Mouse (Mus musculus) ovary, postnatal 36 days (tissue): ENCODE measurements around the gene Map3k21.

Experiments used
- DNase-seq: peaks from one replicate; pipeline ENCODE4 v3.0.0; 2022; ENCODE audit warnings: low spot score, mixed read lengths

The Map3k21 gene

GRCm38 (mm10) chr8:125914386-125914785, 4.1 kb downstream of the Map3k21 start:
- DNase-seq, result no peak

GRCm38 (mm10) chr8:125917013-125917412, 6.8 kb downstream of the Map3k21 start:
- no peak for DNase-seq

- DNase-seq, result no peak
Observed at GRCm38 (mm10) chr8:125918719-125919118, 8.5 kb downstream of the Map3k21 start.

- DNase-seq, result no peak
Observed at GRCm38 (mm10) chr8:125919560-125919959, 9.3 kb downstream of the Map3k21 start.

GRCm38 (mm10) chr8:125920281-125920680, 10.0 kb downstream of the Map3k21 start:
- DNase-seq, result no peak

GRCm38 (mm10) chr8:125920761-125921160, 10.5 kb downstream of the Map3k21 start:
- DNase-seq, result no peak

GRCm38 (mm10) chr8:125922333-125922732, 12.1 kb downstream of the Map3k21 start:
- no peak for DNase-seq

GRCm38 (mm10) chr8:125926636-125927035, 16.4 kb downstream of the Map3k21 start:
- DNase-seq, result no peak

GRCm38 (mm10) chr8:125930276-125931046, 20.2 kb downstream of the Map3k21 start:
- no peak for DNase-seq

- no peak for DNase-seq
Observed at GRCm38 (mm10) chr8:125931822-125932221, 21.6 kb downstream of the Map3k21 start.

GRCm38 (mm10) chr8:125935649-125936048, 25.4 kb downstream of the Map3k21 start:
- DNase-seq, result peak; percentile 49

- DNase-seq, result no peak
Observed at GRCm38 (mm10) chr8:125944511-125944910, 34.3 kb downstream of the Map3k21 start.

GRCm38 (mm10) chr8:125948696-125949308, 38.6 kb downstream of the Map3k21 start:
- DNase-seq, result no peak

GRCm38 (mm10) chr8:125950007-125950940, 40.0 kb downstream of the Map3k21 start:
- DNase-seq, result peak; percentile 68

- DNase-seq, result peak; percentile 52
Observed at GRCm38 (mm10) chr8:125955671-125956070, 45.4 kb downstream of the Map3k21 start.

- DNase-seq, result no peak
Observed at GRCm38 (mm10) chr8:125956796-125957195, 46.5 kb downstream of the Map3k21 start.

GRCm38 (mm10) chr8:125957226-125957993, 47.2 kb downstream of the Map3k21 start:
- DNase-seq, result no peak

GRCm38 (mm10) chr8:125957994-125958368, 47.7 kb downstream of the Map3k21 start:
- no peak for DNase-seq

GRCm38 (mm10) chr8:125959363-125959771, 49.1 kb downstream of the Map3k21 start:
- DNase-seq, result no peak

GRCm38 (mm10) chr8:125960037-125960436, 49.8 kb downstream of the Map3k21 start:
- no peak for DNase-seq

GRCm38 (mm10) chr8:125961790-125962189, 51.5 kb downstream of the Map3k21 start:
- no peak for DNase-seq

GRCm38 (mm10) chr8:125963807-125964211, 53.6 kb downstream of the Map3k21 start:
- DNase-seq, result no peak
